Mouse (Mus musculus) WW6 (cell line): ENCODE results near the gene Gstm4.
"Not testable (repeated sequence)": the region's sequence is repeated elsewhere in the genome, so short reads cannot be mapped to it uniquely, and the experiment has no call there.

Experiments
- DNase-seq: peaks from one replicate; pipeline ENCODE4 v3.0.0-alpha.2; 2013; ENCODE audit warnings: low read depth, low spot score

Gstm4 gene

GRCm38 (mm10) chr3:108018190-108018820, 26.4 kb downstream of the Gstm4 start:
- no peak for DNase-seq

DNA sequence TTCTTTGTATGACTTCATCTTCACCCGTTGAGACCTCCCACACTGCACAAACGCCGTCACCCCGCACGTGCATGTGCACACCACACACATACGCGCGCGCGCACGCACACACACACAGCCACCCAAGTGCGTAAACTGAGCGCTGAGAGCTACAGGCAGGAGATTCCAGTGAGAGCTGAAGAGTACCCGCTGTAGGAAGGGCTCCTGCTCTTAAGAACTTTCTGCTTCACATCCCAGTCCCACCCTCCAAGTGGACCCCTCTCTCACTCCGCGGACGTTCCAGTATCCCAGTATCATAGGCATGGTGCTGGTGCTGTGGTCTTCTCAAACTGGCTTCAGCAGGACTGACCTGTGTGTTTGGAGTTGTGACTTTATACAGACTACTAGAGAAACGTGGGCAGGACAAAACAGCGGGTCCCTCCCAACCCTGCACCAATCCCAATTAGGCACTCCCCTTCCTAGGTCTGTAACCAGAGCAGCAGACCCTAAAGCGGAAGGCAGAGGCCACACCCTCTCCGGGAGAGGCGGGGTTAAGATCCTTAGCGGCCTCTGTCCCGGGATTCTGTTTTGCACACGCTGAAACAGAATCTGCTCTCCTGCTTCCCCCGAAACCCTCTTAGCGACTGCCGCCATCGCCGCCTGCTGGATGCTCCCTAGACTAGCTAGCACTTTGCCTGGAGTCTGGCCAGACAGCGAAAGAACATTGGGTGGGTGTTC, 27.1 kb downstream of the Gstm4 start, which contains the start of gene Gstm1:
TSS of gene Gstm1 (minus strand) at position 501 of the 717 bp plus-strand sequence.
- DNase-seq = peak; percentile 97

DNA sequence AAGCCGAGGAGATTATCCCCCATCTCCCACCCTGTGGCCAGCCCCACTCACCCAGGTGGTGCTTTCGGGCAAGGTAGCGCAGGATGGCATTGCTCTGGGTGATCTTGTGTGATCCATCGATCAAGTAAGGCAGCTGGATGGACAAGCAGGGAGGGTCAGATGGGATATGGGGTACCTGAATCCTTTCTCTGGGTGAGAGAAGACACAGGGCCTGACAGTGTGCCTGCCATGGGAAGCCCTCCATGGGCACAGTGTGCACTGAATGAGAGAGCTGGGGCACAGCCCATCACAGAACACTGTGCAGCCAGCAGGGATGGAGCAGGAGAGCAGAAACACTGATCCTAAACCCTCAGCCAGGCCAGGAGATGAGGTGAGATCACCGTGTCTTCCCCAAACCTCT, 28.2 kb downstream of the Gstm4 start:
- not testable (repeated sequence) for DNase-seq

- DNase-seq = no peak
Measured at GRCm38 (mm10) chr3:108014974-108015346, 29.7 kb downstream of the Gstm4 start.

- no peak for DNase-seq
Measured at GRCm38 (mm10) chr3:108014098-108014973, 30.4 kb downstream of the Gstm4 start.

DNA sequence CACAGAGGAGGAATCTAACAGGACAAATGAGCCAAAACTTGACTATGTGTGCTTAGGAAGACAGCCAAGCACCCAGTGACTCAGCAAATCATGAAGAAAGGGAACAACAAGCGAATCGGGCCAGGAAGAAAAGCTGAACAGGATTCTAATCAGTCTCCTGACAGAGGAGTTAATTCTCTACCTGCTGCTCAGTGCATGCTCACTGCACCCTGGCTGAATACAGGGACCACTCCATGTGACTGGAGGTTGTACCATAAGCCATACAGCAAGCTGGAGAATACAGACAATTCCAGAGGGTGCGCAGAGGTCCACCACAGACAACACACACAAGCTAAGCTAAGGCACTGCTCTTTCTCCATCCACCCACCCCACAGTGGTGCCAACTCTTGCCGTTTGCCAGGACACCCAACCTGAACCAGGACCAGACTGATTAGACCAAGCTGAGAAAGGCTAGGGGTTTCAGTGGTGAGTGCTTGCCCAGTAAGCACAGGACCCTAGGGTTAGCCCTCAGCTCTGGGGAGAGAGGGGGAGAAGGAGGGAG, 31.3 kb downstream of the Gstm4 start:
- DNase-seq = no peak

GRCm38 (mm10) chr3:108011558-108011957, 33.1 kb downstream of the Gstm4 start:
- no peak for DNase-seq

DNA sequence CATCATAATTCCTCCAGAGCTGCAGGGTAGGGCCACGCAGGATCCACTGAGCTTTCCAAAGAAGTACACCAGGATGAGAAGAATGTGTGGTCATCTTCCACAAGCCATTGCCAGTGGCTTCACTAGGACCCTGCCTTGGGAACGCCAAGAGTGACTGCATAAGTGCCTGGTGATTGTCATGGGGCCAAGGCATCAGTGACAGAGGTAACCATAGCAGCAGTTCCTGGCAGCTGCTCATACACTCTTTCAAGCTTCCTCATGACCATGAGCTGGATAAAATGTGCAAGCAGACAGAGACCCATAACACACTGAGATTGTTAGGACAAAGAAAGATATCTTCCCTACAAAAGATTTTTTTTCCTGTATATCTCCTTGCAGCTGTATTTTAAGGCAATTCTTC, 34.4 kb downstream of the Gstm4 start:
- DNase-seq = no peak

- DNase-seq = no peak
Measured at GRCm38 (mm10) chr3:108002021-108002420, 42.7 kb downstream of the Gstm4 start.

DNA sequence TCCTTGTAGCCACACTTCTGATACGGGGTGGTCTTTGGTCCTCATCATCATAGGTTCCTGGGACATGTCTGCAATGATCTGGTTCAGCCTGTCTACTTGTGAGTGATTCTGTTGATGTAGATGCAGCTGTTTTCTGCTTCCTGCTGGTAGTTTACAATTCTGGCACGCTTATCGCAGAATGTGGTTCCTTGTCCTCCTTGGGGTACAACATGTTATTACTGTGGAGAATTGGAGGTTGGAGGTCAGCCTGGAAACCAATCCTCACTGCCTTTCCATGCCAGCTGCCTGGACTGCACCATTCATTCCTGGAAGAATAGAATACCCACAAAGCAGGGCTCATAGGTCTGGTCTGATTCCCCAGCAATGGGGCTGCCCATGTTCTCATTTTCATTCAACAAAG, 45.2 kb downstream of the Gstm4 start:
- DNase-seq = no peak

DNA sequence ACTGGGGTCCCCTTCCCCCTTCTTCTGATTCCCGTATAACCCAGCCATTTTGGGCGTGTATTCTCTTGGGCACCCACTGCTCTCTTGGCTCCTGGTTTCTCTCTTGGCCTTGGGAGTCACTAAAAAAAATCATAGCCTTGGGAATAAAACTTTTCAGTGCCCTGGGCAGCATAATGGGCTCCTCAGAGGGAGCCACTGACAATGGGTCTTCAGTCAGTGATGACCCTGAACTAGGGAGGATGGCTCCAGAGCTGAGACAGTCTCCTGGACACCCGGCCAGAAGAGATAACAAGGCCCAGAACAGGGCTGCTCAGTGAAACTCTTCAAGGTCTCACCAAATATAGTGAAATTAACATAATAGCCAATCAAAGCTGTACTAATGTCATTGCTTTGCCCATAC, 46.1 kb downstream of the Gstm4 start:
- no peak for DNase-seq

GRCm38 (mm10) chr3:107996576-107996975, 48.1 kb downstream of the Gstm4 start:
- DNase-seq = peak; percentile 43

- peak; percentile 7 for DNase-seq
Measured at GRCm38 (mm10) chr3:107995974-107996373, 48.7 kb downstream of the Gstm4 start.
